In the genomic region with DNA sequence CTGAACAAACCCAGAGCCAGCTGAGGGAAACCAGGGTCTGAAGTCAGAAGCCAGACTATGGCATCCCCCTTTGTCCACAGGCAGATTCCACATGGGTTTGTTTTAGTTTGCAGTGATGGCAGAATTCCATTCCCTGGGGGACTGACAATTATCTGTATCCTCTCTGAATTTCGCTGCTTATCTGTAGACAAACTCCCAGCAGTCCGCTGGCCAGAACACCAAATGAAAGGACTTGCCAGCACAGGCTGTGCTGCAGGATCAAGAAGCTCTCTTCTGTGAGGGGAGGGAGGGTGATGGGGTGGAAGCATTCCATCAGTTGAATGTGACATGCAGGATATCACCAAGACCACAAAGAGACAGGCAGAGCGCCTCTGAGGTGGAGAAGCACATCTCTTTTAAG, we compare ENCODE assay signal across 14 mouse cellular contexts.
DNase-seq lines count a peak whose midpoint lies in the region; ATAC-seq lines count a peak whose summit lies in the region.
"Had no signal": no experiment of that assay in that cellular context is flagged by ENCODE, and none has a peak within 500 bp of the region (broad histone marks: within the 10 kb centered on the region; RNA-seq: fewer than 3 reads in every experiment).

No protein-coding gene starts in this region.

- 17% methylated on average over 3 of the region's 3 CpGs for WGBS in intestine, embryonic 14.5 days
- 19% methylated on average over 3 of the region's 3 CpGs for WGBS in intestine, embryonic 15.5 days
- WGBS in liver, embryonic 16.5 days (ENCODE audit: insufficient replicate concordance) = 27% methylated on average over 3 of the region's 3 CpGs
- whole genome bisulfite sequencing in heart, embryonic 14.5 days = 9% methylated on average over 3 of the region's 3 CpGs

- no peaks in the 10 kb centered on the region for H3K9me3 ChIP-seq in intestine, embryonic 14.5 days (ENCODE audit: control insufficient read depth, low read length)
- H3K9me3 ChIP-seq in intestine, embryonic 15.5 days = no peaks in the 10 kb centered on the region
- H3K9me3 ChIP-seq in liver, embryonic 16.5 days (replicated peaks; ENCODE audit: control insufficient read depth, low read length) = no peaks in the 10 kb centered on the region
- no peaks in the 10 kb centered on the region for H3K9me3 ChIP-seq in heart, embryonic 14.5 days (ENCODE audit: control insufficient read depth, low read length)
- H3K9me3 ChIP-seq: neural tube, embryonic 13.5 days had no signal

- ATAC-seq in intestine, embryonic 14.5 days (replicated peaks; ENCODE audit: low FRiP score, low TSS enrichment, low read depth) = no peak
- ATAC-seq in intestine, embryonic 15.5 days = no peak
- peak; percentile 19; the same call in 1 of the 2 replicates for ATAC-seq in liver, embryonic 16.5 days (ENCODE audit: low read depth)
- ATAC-seq in heart, embryonic 14.5 days (ENCODE audit: insufficient number of reproducible peaks, insufficient read depth, low FRiP score, low read depth) = 0 out of 2 replicates have a peak, but pooled peaks have one; percentile 54
- ATAC-seq: hindbrain, embryonic 16.5 days; midbrain, embryonic 16.5 days had no signal

- no peak overlapping the region for H3K4me2 ChIP-seq in intestine, embryonic 14.5 days (ENCODE audit: low read length)
- no peak overlapping the region for H3K4me2 ChIP-seq in intestine, embryonic 15.5 days (replicated peaks)
- no peak overlapping the region for H3K4me2 ChIP-seq in liver, embryonic 16.5 days (ENCODE audit: low read depth, low read length)
- no peak overlapping the region for H3K4me2 ChIP-seq in heart, embryonic 14.5 days (ENCODE audit: low read length)
- H3K4me2 ChIP-seq: neural tube, embryonic 13.5 days had no signal

- H3K4me3 ChIP-seq in intestine, embryonic 14.5 days (ENCODE audit: low read depth, low read length) = no peak overlapping the region
- H3K4me3 ChIP-seq in intestine, embryonic 15.5 days (replicated peaks) = no peak overlapping the region
- no peak overlapping the region for H3K4me3 ChIP-seq in liver, embryonic 16.5 days (ENCODE audit: low read depth, low read length)
- no peak overlapping the region for H3K4me3 ChIP-seq in heart, embryonic 14.5 days (ENCODE audit: control insufficient read depth in 1 of 2, insufficient read depth in 1 of 2, low read depth in 1 of 2, low read length in 2 of 2)
- H3K4me3 ChIP-seq: erythroblast, embryonic 14.5 days; neural tube, embryonic 13.5 days had no signal

- H3K27ac ChIP-seq in intestine, embryonic 14.5 days (ENCODE audit: low read depth) = peak overlapping the region; percentile 57; the same call in 1 of the 2 replicates
- no peak overlapping the region for H3K27ac ChIP-seq in intestine, embryonic 15.5 days
- H3K27ac ChIP-seq in liver, embryonic 16.5 days (ENCODE audit: low read length) = no peak overlapping the region
- 0 out of 4 replicates have a peak overlapping the region, but pooled peaks of 1 of the 2 experiments have one; percentile 32 for H3K27ac ChIP-seq in heart, embryonic 14.5 days (replicated peaks in 1 of 2; ENCODE audit: control insufficient read depth in 1 of 2, insufficient read depth in 1 of 2, low read depth in 2 of 2, low read length in 2 of 2)
- H3K27ac ChIP-seq: neural tube, embryonic 13.5 days had no signal

- H3K27me3 ChIP-seq in intestine, embryonic 14.5 days (replicated peaks; ENCODE audit: control insufficient read depth, insufficient read depth, low read length) = no peaks in the 10 kb centered on the region
- H3K27me3 ChIP-seq in intestine, embryonic 15.5 days (replicated peaks) = no peaks in the 10 kb centered on the region
- no peaks in the 10 kb centered on the region for H3K27me3 ChIP-seq in liver, embryonic 16.5 days (ENCODE audit: control insufficient read depth, insufficient read depth, low read depth, low read length)
- no peaks in the 10 kb centered on the region for H3K27me3 ChIP-seq in heart, embryonic 14.5 days (ENCODE audit: control insufficient read depth, insufficient read depth, low read length)

- DNase-seq in intestine, embryonic 14.5 days (ENCODE audit: low spot score) = no peak
- no peak for DNase-seq in liver
- DNase-seq in lung, postnatal 36 days = peak; percentile 20
- DNase-seq in urinary bladder, postnatal 10 days (ENCODE audit: low spot score) = no peak
- DNase-seq: cerebellum, adult 11 months; gastrocnemius, postnatal 25 days; retina, postnatal 1 day had no signal

- no peak overlapping the region for H3K9ac ChIP-seq in intestine, embryonic 14.5 days (ENCODE audit: low read length)
- no peak overlapping the region for H3K9ac ChIP-seq in intestine, embryonic 15.5 days
- no peak overlapping the region for H3K9ac ChIP-seq in liver, embryonic 16.5 days (ENCODE audit: low read depth, low read length)
- no peak overlapping the region for H3K9ac ChIP-seq in heart, embryonic 14.5 days (ENCODE audit: low read length)
- H3K9ac ChIP-seq: neural tube, embryonic 13.5 days had no signal

- no peaks in the 10 kb centered on the region for H3K36me3 ChIP-seq in intestine, embryonic 14.5 days (ENCODE audit: control insufficient read depth, insufficient read depth, low read length)
- H3K36me3 ChIP-seq in intestine, embryonic 15.5 days = no peaks in the 10 kb centered on the region
- H3K36me3 ChIP-seq in liver, embryonic 16.5 days (ENCODE audit: control insufficient read depth, insufficient read depth) = no peaks in the 10 kb centered on the region
- no peaks in the 10 kb centered on the region for H3K36me3 ChIP-seq in heart, embryonic 14.5 days (ENCODE audit: control insufficient read depth, insufficient read depth, low read length)
- H3K36me3 ChIP-seq: neural tube, embryonic 13.5 days had no signal

- peaks cover 5% of the 10 kb centered on the region; the same call in 1 of the 2 replicates for H3K4me1 ChIP-seq in intestine, embryonic 14.5 days (replicated peaks; ENCODE audit: control insufficient read depth, insufficient read depth, low read length)
- no peaks in the 10 kb centered on the region for H3K4me1 ChIP-seq in intestine, embryonic 15.5 days (replicated peaks)
- no peaks in the 10 kb centered on the region for H3K4me1 ChIP-seq in liver, embryonic 16.5 days (ENCODE audit: control insufficient read depth, low read depth, low read length)
- peaks cover 0 to 6% of the 10 kb centered on the region in 2 experiments; a peak in 1 of 4 replicates for H3K4me1 ChIP-seq in heart, embryonic 14.5 days (ENCODE audit: control insufficient read depth in 2 of 2, insufficient read depth in 2 of 2, low read length in 2 of 2)
- H3K4me1 ChIP-seq: neural tube, embryonic 13.5 days had no signal

Comparison
In these comparisons a context has a peak if more than half of its experiments do, and no peak if none do; other contexts are left out.
1. ATAC-seq: peak in liver, embryonic 16.5 days (single experiment) and heart, embryonic 14.5 days (single experiment); none in intestine, embryonic 14.5 days (single experiment) and intestine, embryonic 15.5 days (single experiment).